Mouse (Mus musculus): ENCODE measurements around the gene Hist1h1a. TPM values are rescaled to one million over a fixed set of nuclear protein-coding genes. Genes with fewer than 3 reads are reported as not detected.

Gene Hist1h1a
- total RNA-seq, 2 experiments from 2014 or later = 4.3 to 5.4 TPM

Small RNA genes lying within 50 kb of the gene (microRNA-seq; reads per million reads assigned to microRNA genes)
- gene Gm44314 (0 reads per million in 2 experiments), gene Gm44484 (0 reads per million in 2 experiments)

Other genes starting within 250 kb of the Hist1h1a start
- gene Hist1h4h, start 232.6 kb upstream of the Hist1h1a start, total RNA-seq (2021) = 100 to 1,000 TPM; 225 to 244 TPM
- gene Hist1h2af, start 229.8 kb upstream of the Hist1h1a start, total RNA-seq (2021) = 10 to 100 TPM in 1 of 2 experiments, 1 to 10 TPM in 1; 6.3 to 16.6 TPM
- gene Hist1h3g, start 228.2 kb upstream of the Hist1h1a start, total RNA-seq (2021) = 1 to 10 TPM; 3.1 TPM
- gene Hist1h2bh, start 220.3 kb upstream of the Hist1h1a start, total RNA-seq (2021) = 1 to 10 TPM; 1.1 to 1.5 TPM
- gene Hist1h3f, start 219.6 kb upstream of the Hist1h1a start, total RNA-seq (2021) = 1 to 10 TPM; 4.9 to 6.3 TPM
- 10 to 100 TPM; 24.1 to 27.9 TPM for gene Hist1h4f, start 212.0 kb upstream of the Hist1h1a start, total RNA-seq (2021)
- gene Hist1h1d, start 210.4 kb upstream of the Hist1h1a start, total RNA-seq (2021) = 1 to 10 TPM in 1 of 2 experiments, under 1 TPM in 1; 0.94 to 1.0 TPM
- gene Hist1h3e, start 201.3 kb upstream of the Hist1h1a start, total RNA-seq (2021) = 10 to 100 TPM; 11.6 to 16.2 TPM
- gene Hist1h2ae, start 192.4 kb upstream of the Hist1h1a start, total RNA-seq (2021) = 1 to 10 TPM; 2.9 to 3.0 TPM
- 10 to 100 TPM; 18.2 to 25.6 TPM for gene Hist1h2bg, start 192.3 kb upstream of the Hist1h1a start, total RNA-seq (2021)
- 10 to 100 TPM; 10.2 to 10.9 TPM for gene Hist1h2bf, start 189.5 kb upstream of the Hist1h1a start, total RNA-seq (2021)
- 1 to 10 TPM; 2.0 to 4.1 TPM for gene Hist1h2ad, start 189.3 kb upstream of the Hist1h1a start, total RNA-seq (2021)
- gene Hist1h3d, start 187.9 kb upstream of the Hist1h1a start, total RNA-seq (2021) = 1 to 10 TPM; 2.4 to 2.5 TPM
- gene Hist1h4d, start 182.1 kb upstream of the Hist1h1a start, total RNA-seq (2021) = 10 to 100 TPM; 51.2 to 52.9 TPM
- 10 to 100 TPM in 1 of 2 experiments, 1 to 10 TPM in 1; 8.6 to 10.2 TPM for gene Hist1h2be, start 142.5 kb upstream of the Hist1h1a start, total RNA-seq (2021)
- 10 to 100 TPM; 19.6 to 19.7 TPM for gene Hist1h1e, start 141.1 kb upstream of the Hist1h1a start, total RNA-seq (2021)
- 1 to 10 TPM; 1.2 to 1.3 TPM for gene Hist1h2ac, start 79.7 kb upstream of the Hist1h1a start, total RNA-seq (2021)
- 10 to 100 TPM; 71.2 to 76.1 TPM for gene Hist1h2bc, start 79.5 kb upstream of the Hist1h1a start, total RNA-seq (2021)
- gene Hist1h1t, start 67.9 kb upstream of the Hist1h1a start, total RNA-seq (2021) = not detected
- gene Hist1h4c, start 65.2 kb upstream of the Hist1h1a start, total RNA-seq (2021) = 10 to 100 TPM; 42.5 to 46.8 TPM
- 10 to 100 TPM; 60.9 to 64.1 TPM for gene Hfe, start 52.8 kb upstream of the Hist1h1a start, total RNA-seq (2021)
- gene Hist1h1c, start 24.9 kb upstream of the Hist1h1a start, total RNA-seq (2021) = 100 to 1,000 TPM; 162 to 175 TPM
- gene Hist1h3c, start 18.1 kb upstream of the Hist1h1a start, total RNA-seq (2021) = 1 to 10 TPM; 2.5 to 3.4 TPM
- 1 to 10 TPM; 7.4 to 8.1 TPM for gene Hist1h2bb, start 16.9 kb upstream of the Hist1h1a start, total RNA-seq (2021)
- 1 to 10 TPM; 5.8 to 6.8 TPM for gene Hist1h2ab, start 12.5 kb upstream of the Hist1h1a start, total RNA-seq (2021)
- 10 to 100 TPM in 1 of 2 experiments, 1 to 10 TPM in 1; 8.3 to 10.5 TPM for gene Hist1h3b, start 11.4 kb upstream of the Hist1h1a start, total RNA-seq (2021)
- gene Hist1h4b, start 6.7 kb upstream of the Hist1h1a start, total RNA-seq (2021) = 10 to 100 TPM in 1 of 2 experiments, 1 to 10 TPM in 1; 9.6 to 10.9 TPM
- gene Hist1h4a, start 2.4 kb upstream of the Hist1h1a start, total RNA-seq (2021) = 1 to 10 TPM; 5.4 to 6.4 TPM
- 10 to 100 TPM in 1 of 2 experiments, 1 to 10 TPM in 1; 7.5 to 10.7 TPM for gene Hist1h3a, start 1.3 kb upstream of the Hist1h1a start, total RNA-seq (2021)
- gene Trim38, start 6.2 kb downstream of the Hist1h1a start, total RNA-seq (2021) = under 1 TPM in 1 of 2 experiments, not detected in 1; 0.21 TPM
- not detected for gene Slc17a2, start 43.3 kb downstream of the Hist1h1a start, total RNA-seq (2021)
- gene Slc17a3, start 75.8 kb downstream of the Hist1h1a start, total RNA-seq (2021) = not detected
- gene Slc17a1, start 104.1 kb downstream of the Hist1h1a start, total RNA-seq (2021) = not detected
- gene Slc17a4, start 151.3 kb downstream of the Hist1h1a start, total RNA-seq (2021) = not detected
- not detected for gene Hist1h2ba, start 170.5 kb downstream of the Hist1h1a start, total RNA-seq (2021)
- gene Hist1h2aa, start 170.8 kb downstream of the Hist1h1a start, total RNA-seq (2021) = not detected
- gene Scgn, start 227.5 kb downstream of the Hist1h1a start, total RNA-seq (2021) = not detected

Data from heart, adult 18-20 months (tissue).